Mouse (Mus musculus): ENCODE measurements around the gene Abhd6.
A peak's percentile ranks its signal among the peaks of the same experiment; 100 is the strongest.

Gene Abhd6

GRCm38 (mm10) chr14:8002432-8003092, at the start of gene Abhd6:
Gene Abhd6, plus strand, starts transcription at chr14:8002902.
- peak; percentile 93 for DNase-seq

GRCm38 (mm10) chr14:7954071-7954471, 48.6 kb upstream of the Abhd6 start:
- peak; percentile 18 for DNase-seq

GRCm38 (mm10) chr14:7956427-7956826, 46.3 kb upstream of the Abhd6 start:
- DNase-seq: no peak

- DNase-seq: peak; percentile 58
Observed at GRCm38 (mm10) chr14:7957049-7957448, 45.7 kb upstream of the Abhd6 start, which contains the start of gene Gm45521. Gene Gm45521, plus strand, starts transcription at chr14:7957288.

GRCm38 (mm10) chr14:7960616-7961015, 42.1 kb upstream of the Abhd6 start:
- DNase-seq: peak; percentile 43

- DNase-seq: no peak
Observed at GRCm38 (mm10) chr14:7961714-7962113, 41.0 kb upstream of the Abhd6 start.

- no peak for DNase-seq
Observed at GRCm38 (mm10) chr14:7962626-7963025, 40.1 kb upstream of the Abhd6 start.

- no peak for DNase-seq
Observed at GRCm38 (mm10) chr14:7963160-7963559, 39.5 kb upstream of the Abhd6 start.

GRCm38 (mm10) chr14:7964219-7964889, 38.3 kb upstream of the Abhd6 start:
- peak; percentile 82 for DNase-seq

GRCm38 (mm10) chr14:7971889-7972493, 30.7 kb upstream of the Abhd6 start:
- no peak for DNase-seq

GRCm38 (mm10) chr14:7974643-7975042, 28.1 kb upstream of the Abhd6 start:
- no peak for DNase-seq

GRCm38 (mm10) chr14:7975177-7975576, 27.5 kb upstream of the Abhd6 start:
- DNase-seq: no peak

- DNase-seq: no peak
Observed at GRCm38 (mm10) chr14:7977471-7977870, 25.2 kb upstream of the Abhd6 start.

- no peak for DNase-seq
Observed at GRCm38 (mm10) chr14:7978183-7978582, 24.5 kb upstream of the Abhd6 start.

GRCm38 (mm10) chr14:7981226-7981625, 21.5 kb upstream of the Abhd6 start:
- no peak for DNase-seq

- no peak for DNase-seq
Observed at GRCm38 (mm10) chr14:7986913-7987312, 15.8 kb upstream of the Abhd6 start.

GRCm38 (mm10) chr14:7989371-7989770, 13.3 kb upstream of the Abhd6 start:
- DNase-seq: no peak

GRCm38 (mm10) chr14:7989961-7990360, 12.7 kb upstream of the Abhd6 start:
- DNase-seq: no peak

GRCm38 (mm10) chr14:7991108-7991776, 11.5 kb upstream of the Abhd6 start:
- DNase-seq: no peak

GRCm38 (mm10) chr14:7992158-7992557, 10.5 kb upstream of the Abhd6 start:
- no peak for DNase-seq

- peak; percentile 27 for DNase-seq
Observed at GRCm38 (mm10) chr14:7994271-7994767, 8.4 kb upstream of the Abhd6 start, which contains the start of gene Dnase1l3. Gene Dnase1l3, minus strand, starts transcription at chr14:7994573.

GRCm38 (mm10) chr14:7997255-7997696, 5.4 kb upstream of the Abhd6 start:
- DNase-seq: peak; percentile 91

GRCm38 (mm10) chr14:7999030-7999429, 3.7 kb upstream of the Abhd6 start:
- no peak for DNase-seq

Measured in embryo, embryonic 11 days (tissue).